Mouse (Mus musculus) frontal cortex, postnatal 10 days (tissue): Measurements from ENCODE around the gene Epb41l4b.

Experiments
- DNase-seq, 2 experiments: peaks; one replicate each; pipeline ENCODE4 v3.0.0; 2022; ENCODE audit warnings: low spot score in 2 of 2, mixed read lengths in 1 of 2

Epb41l4b gene

DNA sequence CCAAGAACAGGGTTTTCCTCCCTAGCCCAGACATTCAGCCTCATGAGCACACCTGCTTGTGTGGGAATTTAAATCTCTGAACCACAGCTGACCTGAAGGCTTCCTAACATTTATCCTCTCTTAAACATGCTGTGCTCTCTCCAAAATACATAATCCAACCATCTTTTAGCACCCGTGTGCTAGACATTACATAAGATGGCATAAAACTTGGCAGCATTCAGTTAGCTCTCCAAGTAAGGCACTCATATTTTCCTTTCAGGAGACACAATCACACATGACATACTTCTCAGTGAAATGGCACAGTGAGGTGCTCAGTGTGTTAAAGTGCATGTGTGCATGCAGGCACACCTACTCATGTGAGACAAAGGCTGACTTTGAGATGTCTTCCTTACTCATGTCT, 200.7 kb downstream of the Epb41l4b start:
- DNase-seq: no peak
